Mouse (Mus musculus) bone marrow, adult 2 months (tissue): ENCODE data around the gene Usp36. TPM values are rescaled to one million over a fixed set of nuclear protein-coding genes. Genes with fewer than 3 reads are reported as not detected.

ENCODE experiments used
- H3K27ac ChIP-seq: fragments of 200-500 bp; 2 replicates; pipeline ENCODE4 v1.5.1; 2012; ENCODE audit warnings: low read depth, mild to moderate bottlenecking, control low read depth, inconsistent platforms, low read length; ENCODE audit not compliant: control insufficient read depth, poor library complexity, insufficient read depth
- H3K4me1 ChIP-seq: fragments of 200-500 bp; 2 replicates; pipeline ENCODE4 v1.6.1; 2011; ENCODE audit warnings: low read length; ENCODE audit not compliant: control insufficient read depth, insufficient read depth
- H3K4me3 ChIP-seq: fragments of 200-500 bp; replicated peaks from 2 replicates; pipeline ENCODE3; 2011; ENCODE audit warnings: mild to moderate bottlenecking, low read depth, low read length, control low read depth; ENCODE audit not compliant: control insufficient read depth
- CTCF ChIP-seq: fragments of 200-500 bp; IDR thresholded peaks from 2 replicates; pipeline ENCODE4 v1.5.1; 2011; ENCODE audit warnings: low read length, control low read depth; ENCODE audit not compliant: control insufficient read depth, insufficient read depth
- POLR2A ChIP-seq: fragments of 200-500 bp; IDR thresholded peaks from 2 replicates; pipeline ENCODE4 v1.6.1; 2011; ENCODE audit warnings: low read depth, mild to moderate bottlenecking, control low read depth, low read length, borderline replicate concordance; ENCODE audit not compliant: control insufficient read depth
- WGBS: fragments of 180-500 bp; shearing (Covaris S2); methylation state at CpG from one replicate; pipeline ENCODE4 v1.1.7; 2018; 5-methylcytosine and 5-hydroxymethylcytosine counted together
- polyA plus RNA-seq: library from polyadenylated mRNA; stranded (reverse); fragments of >200 nt; gene quantifications from 2 replicates; pipeline ENCODE4 v1.2.4, GENCODE M21; 2011; ENCODE audit warnings: low replicate concordance; ENCODE audit not compliant: missing spikeins, insufficient read depth, insufficient read length

Usp36 gene
- polyA plus RNA-seq, 1 experiment = 18.5 TPM

DNA sequence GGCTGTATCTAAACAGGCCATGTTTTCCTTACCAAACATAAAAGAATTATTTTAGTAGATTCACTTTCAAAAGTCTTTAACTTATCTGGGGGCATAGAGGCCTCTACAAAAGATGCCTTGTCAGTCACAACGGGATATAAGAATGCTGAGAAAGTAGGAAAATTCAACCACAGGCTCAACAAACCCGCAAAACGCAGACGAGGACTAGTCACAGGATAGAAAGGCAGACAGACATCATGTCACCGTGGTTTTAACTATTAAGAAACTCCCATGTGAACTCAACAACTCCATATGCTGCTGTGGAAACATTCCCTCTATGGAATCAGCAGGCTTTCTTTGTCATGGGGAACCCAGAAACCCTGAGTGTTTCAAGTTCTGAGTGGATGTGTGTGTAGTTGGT is 60.1 kb downstream of the Usp36 start:
- H3K4me1 ChIP-seq = peaks cover 22% of the 10 kb centered on the region
- TF ChIP-seq POLR2A (no peak), CTCF (no peak)

DNA sequence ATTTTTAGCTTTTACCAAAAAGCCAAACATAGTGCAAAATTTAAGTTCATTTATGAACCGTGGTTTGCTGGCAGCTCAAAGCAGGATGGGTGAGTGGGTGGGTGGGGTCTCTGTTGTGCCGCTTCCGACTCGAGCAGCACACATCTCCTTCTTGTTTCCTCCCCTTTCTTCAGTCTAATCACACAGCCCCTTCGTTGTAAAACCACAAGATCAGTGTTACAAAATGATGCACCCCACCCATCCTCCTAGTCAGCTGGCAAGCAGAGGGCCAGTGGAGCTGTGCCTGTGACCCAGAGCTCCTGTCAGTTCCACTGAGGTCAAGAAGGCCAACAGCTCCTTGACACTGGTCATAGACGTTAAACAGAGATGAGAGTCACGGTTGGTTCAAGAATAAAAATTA is 62.4 kb downstream of the Usp36 start:
- TF ChIP-seq POLR2A = no peak
- no peak for TF ChIP-seq CTCF
- peaks cover 22% of the 10 kb centered on the region for H3K4me1 ChIP-seq
- H3K4me3 ChIP-seq = no peak overlapping the region
- no peak overlapping the region for H3K27ac ChIP-seq
- WGBS = 5% methylated on average over 7 of the region's 7 CpGs

More for the DNA sequence above, 60.1 kb downstream of the Usp36 start:
- H3K27ac ChIP-seq = no peak overlapping the region
- no peak overlapping the region for H3K4me3 ChIP-seq
- WGBS = 45% methylated on average over 5 of the region's 5 CpGs

DNA sequence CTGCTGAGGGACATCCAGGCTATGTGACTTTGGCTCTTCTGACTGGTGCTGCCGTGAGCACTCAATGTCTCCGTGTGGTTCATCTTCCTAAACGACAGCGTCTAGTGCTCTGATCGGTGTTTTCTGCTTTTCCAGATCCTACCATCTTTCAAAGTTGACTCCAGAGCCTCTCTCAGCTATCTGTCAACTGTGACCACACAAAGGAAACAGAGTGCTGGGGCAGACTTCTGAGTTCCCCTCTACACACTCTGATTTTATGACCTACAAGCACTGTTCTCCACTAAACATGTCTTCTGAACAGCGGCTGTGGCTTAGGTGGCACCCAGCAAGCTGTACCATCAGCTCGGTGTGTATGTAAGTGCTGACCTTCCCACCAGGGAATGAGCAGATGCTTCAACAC is 63.2 kb downstream of the Usp36 start:
- 17% methylated on average over 7 of the region's 7 CpGs for WGBS

DNA sequence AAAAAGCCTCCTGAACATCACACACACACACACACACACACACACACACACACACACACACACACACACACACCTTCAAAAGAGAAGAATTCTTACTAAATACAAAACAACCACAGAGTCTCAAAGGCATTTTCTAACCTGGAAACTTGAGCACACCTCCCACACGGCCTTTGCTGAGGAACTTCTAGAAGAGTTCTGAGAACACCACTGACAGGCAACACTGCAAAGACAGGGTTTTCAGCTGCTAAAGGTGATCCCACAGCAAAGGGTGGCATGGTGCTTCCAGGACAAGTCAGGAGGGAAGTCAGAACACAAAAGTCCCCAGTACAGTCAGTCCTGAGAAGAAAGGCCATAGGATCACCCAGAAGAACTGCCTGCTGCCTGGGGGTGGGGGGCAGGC is 64.2 kb downstream of the Usp36 start:
- TF ChIP-seq CTCF (no peak), POLR2A (no peak)
- WGBS = 43% methylated on average over 1 of the region's 1 CpGs
- Histone ChIP-seq H3K4me3 (no peak overlapping the region), H3K27ac (no peak overlapping the region), H3K4me1 (peaks cover 22% of the 10 kb centered on the region)

More for the DNA sequence above, 63.2 kb downstream of the Usp36 start:
- Histone ChIP-seq H3K27ac (peak overlapping the region; percentile 58), H3K4me3 (no peak overlapping the region), H3K4me1 (peaks cover 24% of the 10 kb centered on the region)
- TF ChIP-seq CTCF (no peak), POLR2A (no peak)

GRCm38 (mm10) chr11:118225056-118225836 is 64.8 kb downstream of the Usp36 start:
- Histone ChIP-seq H3K27ac (no peak overlapping the region), H3K4me1 (peaks cover 20% of the 10 kb centered on the region), H3K4me3 (no peak overlapping the region)
- TF ChIP-seq POLR2A (no peak), CTCF (no peak)
- 78% methylated on average over 12 of the region's 12 CpGs for WGBS

DNA sequence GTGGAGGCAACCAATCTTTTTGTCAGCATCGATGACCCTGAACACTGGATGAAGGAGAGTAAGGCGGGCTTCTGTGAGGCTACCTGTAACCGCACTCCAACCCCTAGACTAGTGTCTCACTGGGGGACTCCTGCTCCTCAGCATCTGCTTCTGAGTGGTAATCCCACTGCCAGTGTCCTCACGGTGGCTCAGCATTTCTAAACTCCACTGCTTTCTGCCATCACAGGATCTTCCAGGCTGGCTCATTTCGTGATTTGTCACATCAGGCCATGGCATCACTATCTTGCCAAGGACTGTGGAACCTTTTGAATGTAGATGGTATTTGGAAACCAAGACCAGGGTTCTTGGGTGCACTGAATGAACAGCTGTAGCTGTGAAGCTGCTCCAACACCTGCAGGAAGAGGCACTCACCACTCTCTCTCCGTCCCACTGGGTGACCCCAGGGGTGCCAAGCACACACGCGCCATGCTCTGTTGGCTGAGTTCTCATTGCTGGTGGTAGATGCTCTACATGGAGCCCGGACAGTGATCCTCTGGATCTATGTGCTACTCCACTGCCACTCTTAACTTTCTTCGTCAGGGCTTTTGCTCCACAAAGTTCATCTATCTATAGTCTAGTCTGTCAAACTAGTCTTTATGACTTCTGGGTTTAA is 66.5 kb downstream of the Usp36 start:
- no peak overlapping the region for H3K4me3 ChIP-seq
- WGBS = 72% methylated on average over 10 of the region's 10 CpGs
- H3K27ac ChIP-seq = no peak overlapping the region
- H3K4me1 ChIP-seq = peaks cover 18% of the 10 kb centered on the region
- TF ChIP-seq CTCF (no peak), POLR2A (no peak)

- no peak for TF ChIP-seq POLR2A
- TF ChIP-seq CTCF = no peak
- Histone ChIP-seq H3K4me3 (no peak overlapping the region), H3K4me1 (peaks cover 16% of the 10 kb centered on the region), H3K27ac (no peak overlapping the region)
- WGBS = 81% methylated on average over 5 of the region's 5 CpGs
Observed at GRCm38 (mm10) chr11:118222917-118223316, 67.1 kb downstream of the Usp36 start.

GRCm38 (mm10) chr11:118222351-118222885 is 67.6 kb downstream of the Usp36 start:
- Histone ChIP-seq H3K4me1 (peaks cover 15% of the 10 kb centered on the region), H3K27ac (no peak overlapping the region), H3K4me3 (no peak overlapping the region)
- no peak for TF ChIP-seq POLR2A
- TF ChIP-seq CTCF = no peak
- WGBS = 51% methylated on average over 6 of the region's 6 CpGs
